Mouse (Mus musculus) adipocyte (in vitro differentiated cells): ENCODE results near the gene Pgbd1.
"Not testable (repeated sequence)": the region's sequence is repeated elsewhere in the genome, so short reads cannot be mapped to it uniquely, and the experiment has no call there.

ENCODE experiments used
- DNase-seq: peaks from one replicate; pipeline ENCODE4 v3.0.0-alpha.2; 2016; ENCODE audit warnings: low spot score

Gene Pgbd1

DNA sequence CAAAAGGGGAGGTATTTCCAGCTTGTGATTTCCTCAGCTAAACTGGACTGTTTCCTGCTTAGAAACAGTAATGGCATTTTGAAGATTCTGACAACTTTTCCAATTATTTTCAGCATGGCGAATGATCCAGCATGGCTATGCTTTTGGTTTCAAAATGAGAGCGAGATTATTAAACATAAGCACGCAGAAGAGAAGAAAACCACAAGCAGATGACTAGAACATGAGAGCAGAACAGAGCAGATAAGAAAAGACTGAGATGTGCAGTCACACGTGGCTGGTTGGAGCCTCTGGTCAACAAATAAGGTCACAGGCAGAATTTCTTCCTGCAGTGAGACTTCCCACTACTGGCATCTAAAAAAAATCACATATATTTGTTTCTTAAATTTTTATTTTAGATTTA lies 25.6 kb downstream of the Pgbd1 start:
- DNase-seq, result no peak

DNA sequence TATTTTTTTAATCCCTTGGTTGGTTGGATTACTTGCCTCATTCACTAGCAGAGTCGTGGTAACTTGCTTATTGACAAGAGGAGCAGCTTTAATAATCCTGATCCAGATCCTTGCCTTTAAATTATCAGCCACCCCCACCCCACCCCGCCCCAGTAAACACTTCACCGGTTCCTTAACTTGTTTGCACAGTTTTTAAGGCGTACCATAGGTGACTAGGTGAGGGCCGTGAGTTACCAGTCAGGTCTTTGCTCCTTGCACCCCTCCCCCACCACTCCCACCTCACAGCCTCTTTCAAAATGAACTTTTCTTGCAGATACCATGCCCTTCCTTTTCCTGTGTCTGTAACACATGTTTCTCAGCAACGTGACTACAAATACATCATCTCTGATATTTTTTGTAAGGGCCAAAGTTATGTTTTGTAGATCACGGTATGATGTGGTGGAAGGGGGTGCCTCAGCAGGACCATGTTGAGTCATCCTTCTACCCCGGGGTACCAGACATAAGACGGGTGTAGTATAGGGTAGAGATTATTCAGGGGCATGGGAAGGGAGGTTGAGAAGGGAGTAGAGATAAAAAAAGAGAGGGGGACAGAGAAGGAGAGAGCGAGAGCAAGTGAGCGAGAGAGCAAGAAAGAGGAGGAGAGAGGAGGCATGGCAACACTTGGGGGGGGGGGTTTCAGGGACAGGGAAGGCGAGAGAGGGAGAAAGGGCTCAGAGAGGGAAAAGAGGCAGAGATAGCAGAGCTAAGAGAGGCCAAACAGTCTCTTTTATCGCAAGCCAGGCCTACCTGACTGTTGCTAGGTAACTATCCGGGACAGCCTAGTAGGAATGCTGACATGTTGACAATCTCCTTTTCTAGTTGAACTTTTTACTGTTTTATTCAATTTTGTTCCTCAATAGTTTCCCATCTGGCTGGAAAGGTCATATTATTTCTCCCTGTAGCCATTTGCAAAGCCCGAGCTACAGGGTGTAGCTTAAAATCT lies 26.3 kb downstream of the Pgbd1 start:
- no peak for DNase-seq

DNA sequence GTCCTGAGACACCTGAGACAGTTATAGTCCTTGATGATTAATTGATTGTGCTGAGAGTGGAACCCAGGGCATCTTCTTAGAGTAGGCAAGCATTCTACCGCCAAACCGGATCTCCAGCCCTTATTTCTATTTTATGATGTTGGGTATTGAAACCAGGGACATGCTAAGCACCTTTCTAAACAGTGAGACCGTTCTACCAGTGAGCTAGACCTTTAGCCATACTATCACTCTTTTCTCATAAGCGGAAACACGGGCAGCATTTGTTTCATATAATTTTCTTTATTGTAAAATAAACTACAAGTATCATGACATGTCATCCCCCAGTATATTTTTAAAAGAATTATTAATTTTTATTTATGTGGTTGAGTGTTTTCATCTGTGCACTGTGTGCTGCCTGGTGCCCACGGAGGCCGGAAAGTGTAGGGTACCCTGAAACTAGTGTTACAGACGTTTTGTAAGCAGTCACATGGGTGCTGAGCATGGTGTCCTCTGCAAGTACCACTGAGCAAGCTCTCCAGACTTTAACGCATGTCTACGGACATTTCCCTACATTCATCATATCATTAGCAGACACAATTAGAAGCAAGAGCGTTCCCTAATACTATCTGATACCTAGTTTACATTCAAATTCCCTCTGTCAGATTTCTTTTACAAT lies 31.9 kb downstream of the Pgbd1 start:
- DNase-seq, result no peak

DNA sequence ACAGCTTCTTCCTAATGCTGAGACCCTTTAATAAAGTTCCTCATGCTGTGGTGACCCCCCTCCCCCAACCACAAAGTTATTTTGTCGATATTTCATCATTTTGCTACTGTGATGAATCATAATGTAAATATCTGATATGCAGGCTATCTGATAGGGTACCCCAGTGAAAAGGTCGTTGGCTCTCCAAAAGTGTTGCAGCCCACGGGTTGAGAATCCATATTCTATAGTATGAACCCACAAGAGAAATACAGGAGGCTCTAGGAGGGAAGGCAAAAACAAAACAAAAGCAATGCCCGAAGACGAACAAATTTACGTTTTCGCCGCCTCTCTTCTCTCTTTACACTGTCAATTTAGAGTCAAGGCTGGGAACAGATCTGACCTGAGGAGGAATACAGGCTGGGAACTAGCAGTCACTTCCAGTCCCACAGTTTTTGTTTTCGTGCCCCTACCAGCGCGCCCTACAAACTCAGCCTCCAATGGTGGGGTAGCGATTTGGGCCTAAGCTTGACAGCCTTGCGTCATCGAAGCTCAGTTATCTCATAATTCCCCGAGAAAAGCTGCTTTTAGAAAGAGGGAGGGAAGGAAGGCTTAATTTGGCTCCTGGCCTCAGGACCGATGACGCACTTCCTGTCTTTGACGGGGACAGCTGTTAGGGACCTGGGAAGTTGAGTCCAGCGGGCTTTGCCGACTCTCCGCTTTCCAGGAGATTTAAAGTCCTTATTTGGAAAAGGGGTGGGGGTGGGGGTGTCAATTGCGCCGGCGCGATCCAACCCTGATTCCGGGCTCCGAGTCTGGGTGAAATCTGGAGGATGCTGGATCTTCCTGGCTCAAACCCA lies 32.7 kb downstream of the Pgbd1 start:
- peak; percentile 80 for DNase-seq

DNA sequence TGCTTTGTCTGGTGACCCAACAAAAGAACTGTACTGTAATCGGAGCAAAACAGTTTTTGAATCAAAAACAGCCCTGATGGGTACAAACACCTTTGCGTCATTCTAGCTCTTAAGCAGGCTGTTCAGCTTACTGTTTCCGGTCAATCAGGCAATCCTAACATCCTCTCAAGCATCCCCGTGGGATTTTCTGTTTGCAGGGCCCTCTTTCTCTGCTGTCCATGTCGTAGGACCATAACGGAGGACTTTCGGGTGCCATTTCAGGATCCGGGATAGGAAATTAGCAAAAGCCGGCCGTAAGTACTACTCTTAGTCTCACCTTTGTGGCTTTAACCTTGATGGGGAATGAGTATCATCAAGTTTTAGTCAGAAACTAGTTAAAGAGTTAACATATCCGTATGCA lies 33.5 kb downstream of the Pgbd1 start:
- DNase-seq, result no peak

DNA sequence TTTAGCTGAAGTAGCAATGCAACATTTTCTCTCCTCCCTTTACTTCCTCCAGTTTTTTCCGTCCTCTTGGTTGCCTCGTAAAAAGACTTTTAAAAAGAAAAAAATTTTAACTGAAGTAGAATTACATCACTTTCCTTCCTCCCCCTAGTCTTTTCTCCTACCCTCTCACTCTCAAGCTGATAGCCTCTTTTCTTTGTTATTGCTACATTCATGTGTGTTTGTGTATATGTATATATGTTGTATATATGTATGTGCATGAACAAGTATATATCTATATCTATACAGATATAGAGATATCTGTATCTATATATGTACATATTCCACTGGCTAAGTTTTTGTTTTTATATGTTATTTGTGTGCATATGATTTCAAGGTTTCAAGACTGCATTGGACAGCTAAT lies 38.0 kb downstream of the Pgbd1 start:
- no peak for DNase-seq

DNA sequence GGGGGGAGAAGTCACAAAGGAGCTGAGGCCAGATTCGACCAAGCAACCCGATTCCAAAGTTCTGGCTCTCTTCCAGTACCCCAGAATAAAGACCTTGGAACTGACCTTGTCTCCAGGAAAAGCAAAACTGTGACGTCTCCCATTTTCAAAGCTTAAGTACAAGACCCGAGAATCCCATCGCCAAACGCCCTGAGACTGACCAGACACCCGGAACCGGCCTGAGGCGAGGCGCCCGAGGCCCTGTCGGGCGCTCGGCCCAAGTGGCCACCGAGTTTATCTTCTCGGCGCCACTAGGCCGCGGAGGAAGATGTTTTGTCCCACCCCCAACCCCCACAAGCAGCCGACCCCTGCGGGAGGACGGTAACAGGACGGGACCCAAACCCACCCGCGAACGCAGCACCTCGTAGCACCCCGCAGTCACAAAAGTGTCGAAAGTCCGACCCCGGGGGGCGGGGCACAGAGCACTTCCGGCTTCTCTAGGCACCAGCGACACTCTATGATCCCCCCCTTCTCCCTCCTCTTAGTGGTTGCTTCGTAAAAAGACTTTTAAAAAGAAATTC lies 38.5 kb downstream of the Pgbd1 start, which contains the start of gene Zkscan3:
TSS of gene Zkscan3 (minus strand) at position 469 of the 560 bp plus-strand sequence.
- DNase-seq, result peak; percentile 85

DNA sequence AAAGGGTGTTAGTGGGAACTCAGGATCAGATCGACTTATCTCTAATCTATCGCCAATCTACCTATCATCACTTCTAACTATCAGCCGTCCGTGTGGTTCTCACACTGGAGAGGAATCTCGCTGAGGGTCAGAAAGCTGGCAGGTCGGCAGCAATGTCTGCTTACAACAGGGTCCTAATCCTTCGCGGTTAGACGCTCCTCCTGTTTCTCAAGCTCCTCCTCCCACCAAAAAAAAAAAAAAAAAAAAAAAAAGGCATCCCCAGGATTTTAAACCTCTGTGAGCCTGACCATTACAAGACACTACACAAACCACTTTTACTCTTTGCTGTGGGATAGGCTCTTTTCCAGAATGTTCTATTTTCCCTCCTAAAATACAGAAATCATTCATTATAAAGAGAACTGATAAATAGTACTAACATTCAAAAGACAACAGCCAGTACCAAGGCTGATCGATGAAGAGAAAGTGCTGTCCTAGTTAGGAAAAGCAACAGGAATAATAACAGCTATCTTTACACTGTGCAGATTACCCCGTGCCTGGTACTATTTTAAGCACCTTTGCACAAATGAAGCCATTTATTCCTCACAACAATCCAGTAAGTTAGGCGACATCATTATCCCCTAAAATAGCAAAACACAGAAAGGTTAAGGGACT lies 39.1 kb downstream of the Pgbd1 start:
- DNase-seq, result peak; percentile 57

DNA sequence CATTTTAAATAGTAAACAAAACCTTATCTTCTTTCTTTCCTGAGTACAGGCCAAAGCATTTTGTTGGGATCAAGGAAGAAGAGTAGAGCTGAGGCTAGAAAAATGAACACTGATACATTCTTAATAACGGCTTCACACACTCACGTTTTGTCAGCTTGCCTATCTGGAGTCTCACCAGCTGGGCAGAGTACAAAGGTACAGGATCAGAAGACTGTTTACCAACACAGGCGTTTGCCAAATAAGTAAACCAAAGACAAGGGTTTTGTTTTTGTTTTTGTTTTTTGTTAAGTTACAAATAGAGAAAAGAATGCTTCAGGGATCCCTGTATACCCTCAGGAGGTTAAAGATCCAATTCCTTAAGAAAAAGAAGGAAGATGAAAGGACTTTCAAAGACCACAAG lies 39.7 kb downstream of the Pgbd1 start:
- peak; percentile 30 for DNase-seq

DNA sequence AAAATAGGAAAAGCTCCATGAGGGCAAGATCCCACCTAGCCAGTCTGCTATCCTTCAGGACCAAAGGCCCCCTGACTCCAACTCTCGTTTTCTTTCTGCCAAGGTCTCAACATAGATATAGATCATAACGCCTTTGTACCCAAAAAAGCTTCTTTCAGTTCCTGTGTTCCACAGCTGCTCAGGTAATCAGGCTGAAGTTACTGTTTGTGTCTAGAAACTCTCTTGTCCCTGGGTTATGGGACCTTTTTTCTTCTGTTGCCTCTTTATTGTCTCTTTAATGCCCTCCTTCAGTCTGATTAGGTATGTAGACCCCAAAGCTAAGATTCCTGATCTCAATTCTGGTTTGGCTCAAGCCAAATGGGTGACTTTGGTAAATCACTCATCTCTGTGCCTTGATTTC lies 43.4 kb downstream of the Pgbd1 start:
- DNase-seq, result no peak

DNA sequence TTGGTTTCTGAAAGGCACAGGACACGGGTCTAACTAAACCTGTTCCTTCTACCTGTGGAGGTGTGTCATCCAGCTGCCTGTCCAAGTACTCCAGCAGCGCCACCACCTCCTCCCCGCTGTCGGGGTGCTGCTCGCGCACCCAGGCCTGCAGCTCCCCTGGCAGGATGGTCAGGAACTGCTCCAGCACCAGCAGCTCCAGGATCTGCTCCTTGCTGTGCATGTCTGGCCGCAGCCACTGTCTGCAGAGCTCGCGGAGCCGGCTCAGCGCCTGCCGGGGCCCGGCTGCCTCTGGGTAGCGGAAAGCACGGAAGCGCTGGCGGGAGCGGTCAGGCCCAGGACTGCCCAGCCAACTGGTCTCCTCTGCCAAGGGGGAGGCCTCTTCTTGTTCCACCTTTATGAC lies 44.8 kb downstream of the Pgbd1 start:
- DNase-seq, result not testable (repeated sequence)

DNA sequence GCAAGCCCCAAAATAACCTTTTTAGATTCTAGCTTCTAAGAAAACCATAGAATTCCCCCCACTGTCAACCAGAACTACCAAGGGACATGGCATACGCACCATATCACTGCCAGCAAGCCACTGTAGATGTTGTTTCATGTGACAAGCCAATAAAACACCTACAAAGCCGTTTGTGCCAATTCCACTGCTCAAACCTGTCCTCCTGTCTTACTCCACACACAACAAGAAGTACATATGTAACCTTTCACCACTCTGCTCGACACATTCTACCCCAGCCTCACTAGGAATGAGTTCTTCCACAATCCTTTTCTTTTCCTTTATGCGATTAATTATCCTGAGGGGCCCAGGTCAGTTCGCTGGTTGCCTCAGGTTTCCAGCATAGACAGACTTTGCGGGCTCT lies 45.2 kb downstream of the Pgbd1 start:
- no peak for DNase-seq

DNA sequence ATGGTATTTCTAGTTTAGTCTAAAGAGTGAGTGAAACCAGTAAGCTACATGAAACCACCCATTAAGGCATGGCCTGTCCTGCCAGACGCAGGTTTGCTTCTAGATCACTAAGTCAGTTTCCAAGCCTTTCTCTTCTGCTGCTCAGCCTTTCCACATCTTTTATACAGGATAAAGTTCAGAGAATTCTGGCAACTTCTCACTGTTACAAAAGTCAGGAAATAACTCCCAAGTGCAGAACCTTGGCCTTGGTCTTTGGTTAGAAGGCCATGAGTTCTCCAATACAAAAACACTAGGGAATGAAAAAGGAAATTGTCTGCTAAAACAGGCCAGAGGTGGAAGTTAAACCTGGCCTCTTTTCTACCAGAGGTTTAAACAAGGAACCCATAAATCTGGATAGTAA lies 45.6 kb downstream of the Pgbd1 start:
- peak; percentile 85 for DNase-seq

DNA sequence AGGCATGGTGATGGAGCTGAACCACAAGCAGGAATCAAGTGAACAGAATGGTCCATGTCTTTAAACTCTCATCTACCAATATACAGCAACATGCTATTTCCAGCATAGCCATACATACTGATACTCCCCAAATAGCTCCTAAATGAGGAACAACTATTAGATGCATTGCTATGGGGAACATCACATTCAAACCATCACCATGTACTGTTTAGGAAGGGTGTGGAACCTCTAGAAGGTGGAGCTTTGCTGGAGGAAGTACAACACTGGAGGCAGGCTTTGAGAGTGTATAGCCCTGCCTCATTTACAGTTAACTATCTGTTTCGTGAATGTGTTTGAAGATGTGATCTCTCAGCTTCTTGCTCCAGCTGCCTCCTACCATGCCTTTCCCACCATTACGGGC lies 63.1 kb downstream of the Pgbd1 start:
- DNase-seq, result no peak

DNA sequence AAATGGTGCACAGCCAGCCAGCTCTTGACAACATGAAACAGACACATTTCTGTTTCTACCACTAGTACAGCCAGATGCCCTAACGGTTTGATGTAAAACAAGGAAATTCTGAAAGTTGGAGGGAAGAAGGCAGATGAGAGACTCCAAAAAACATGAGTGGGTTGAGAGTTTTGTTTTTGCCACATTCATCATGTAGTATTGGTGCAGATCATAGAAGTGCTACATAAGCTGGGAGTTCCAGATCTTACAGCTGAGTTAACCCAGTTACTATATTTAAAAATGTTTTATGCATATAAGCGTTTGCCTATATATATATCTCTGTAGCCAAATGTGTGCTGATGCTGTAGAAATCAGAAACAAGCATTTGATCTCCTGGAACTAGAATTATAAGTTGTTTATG lies 68.2 kb downstream of the Pgbd1 start:
- DNase-seq, result no peak
